In the genomic region with DNA sequence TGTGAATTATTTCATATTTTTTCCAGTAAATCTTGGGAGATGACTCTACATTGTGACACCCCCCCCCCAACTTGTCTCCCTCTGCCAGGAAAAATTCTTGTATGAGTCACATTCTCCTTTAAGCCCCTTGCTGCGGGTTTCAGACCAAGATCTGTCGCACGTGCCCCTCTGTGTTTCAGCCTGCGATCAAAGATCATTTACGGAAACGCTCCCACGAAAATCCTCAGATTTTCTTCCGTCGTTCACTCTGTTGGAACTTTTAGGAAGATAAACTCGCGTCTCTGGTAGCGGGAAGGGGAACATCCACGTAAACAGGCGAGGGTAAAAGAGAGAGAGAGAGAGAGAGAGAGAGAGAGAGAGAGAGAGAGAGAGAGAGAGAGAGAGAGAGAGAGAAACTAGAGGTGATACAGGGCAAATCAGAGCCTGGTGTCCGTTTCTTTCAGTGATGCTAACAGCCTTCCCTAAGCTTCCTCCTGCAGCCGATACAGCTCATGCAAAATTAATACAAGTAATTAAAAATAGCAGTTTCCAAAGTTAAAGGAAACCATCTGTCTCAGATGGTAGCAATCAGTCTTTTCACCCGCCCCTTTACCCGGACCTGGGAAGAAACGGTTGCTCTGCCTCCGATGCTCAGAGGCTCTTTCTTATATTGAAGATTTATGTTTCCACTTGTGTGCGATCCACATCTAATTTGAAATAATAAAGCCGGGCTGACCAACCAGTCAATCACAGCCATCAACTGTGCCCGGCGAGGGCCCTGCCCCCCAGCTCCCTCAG, we compare ENCODE assay signal across 13 mouse cellular contexts. TPM values are rescaled to one million over a fixed set of nuclear protein-coding genes. Genes with fewer than 3 reads are reported as not detected.
DNase-seq lines count a peak whose midpoint lies in the region; ATAC-seq and TF ChIP-seq lines count a peak whose summit lies in the region.
"Had no signal": no experiment of that assay in that cellular context is flagged by ENCODE, and none has a peak within 500 bp of the region (broad histone marks: within the 10 kb centered on the region; RNA-seq: fewer than 3 reads in every experiment).

No protein-coding gene starts in this region.

- peak overlapping the region; percentile 39 for H3K4me2 ChIP-seq in embryonic facial prominence, embryonic 12.5 days (replicated peaks)
- H3K4me2 ChIP-seq in hindbrain, embryonic 11.5 days (replicated peaks; ENCODE audit: low read depth, low read length) = peak overlapping the region; percentile 54
- peak overlapping the region; percentile 59 for H3K4me2 ChIP-seq in midbrain, embryonic 12.5 days (replicated peaks)

- H3K4me1 ChIP-seq in E14TG2a.4 (replicated peaks; ENCODE audit: low read depth, low read length) = peaks cover 42% of the 10 kb centered on the region
- peaks cover 7% of the 10 kb centered on the region; the same call in 1 of the 2 replicates for H3K4me1 ChIP-seq in embryonic facial prominence, embryonic 12.5 days
- no peaks in the 10 kb centered on the region for H3K4me1 ChIP-seq in hindbrain, embryonic 11.5 days (replicated peaks; ENCODE audit: control insufficient read depth, insufficient read depth, low read length)
- H3K4me1 ChIP-seq in midbrain, embryonic 12.5 days = peaks cover 24% of the 10 kb centered on the region

- peak overlapping the region; percentile 43 for H3K4me3 ChIP-seq in E14TG2a.4 (replicated peaks; ENCODE audit: low read length)
- H3K4me3 ChIP-seq in embryonic facial prominence, embryonic 12.5 days = peak overlapping the region; percentile 13; the same call in 1 of the 2 replicates
- H3K4me3 ChIP-seq in hindbrain, embryonic 11.5 days (ENCODE audit: low read depth, low read length) = peak overlapping the region; percentile 31
- H3K4me3 ChIP-seq in midbrain, embryonic 12.5 days = peak overlapping the region; percentile 38

- no peak overlapping the region for H3K9ac ChIP-seq in embryonic facial prominence, embryonic 12.5 days
- peak overlapping the region; percentile 46; the same call in 1 of the 2 replicates for H3K9ac ChIP-seq in hindbrain, embryonic 11.5 days (ENCODE audit: low read depth, low read length)
- peak overlapping the region; percentile 53 for H3K9ac ChIP-seq in midbrain, embryonic 12.5 days (replicated peaks)

- H3K27ac ChIP-seq in embryonic facial prominence, embryonic 12.5 days = no peak overlapping the region
- H3K27ac ChIP-seq in hindbrain, embryonic 11.5 days (ENCODE audit: low read depth, low read length) = peak overlapping the region; percentile 70
- H3K27ac ChIP-seq in midbrain, embryonic 12.5 days (replicated peaks) = peak overlapping the region; percentile 75

- 2% methylated on average over 24 of the region's 24 CpGs for WGBS in embryonic facial prominence, embryonic 12.5 days
- 1% methylated on average over 24 of the region's 24 CpGs for WGBS in hindbrain, embryonic 11.5 days
- WGBS in midbrain, embryonic 12.5 days = 2% methylated on average over 24 of the region's 24 CpGs

- H3K27me3 ChIP-seq in E14TG2a.4 (ENCODE audit: insufficient read depth, low read length) = peaks cover 16% of the 10 kb centered on the region
- peaks cover 27% of the 10 kb centered on the region for H3K27me3 ChIP-seq in embryonic facial prominence, embryonic 12.5 days
- H3K27me3 ChIP-seq in hindbrain, embryonic 11.5 days (ENCODE audit: control insufficient read depth, insufficient read depth, low read length) = no peaks in the 10 kb centered on the region
- 0 out of 2 replicates have a peak, but pooled peaks cover 5% of the 10 kb centered on the region for H3K27me3 ChIP-seq in midbrain, embryonic 12.5 days

- H3K9me3 ChIP-seq in E14TG2a.4 (ENCODE audit: low read length) = no peaks in the 10 kb centered on the region
- no peaks in the 10 kb centered on the region for H3K9me3 ChIP-seq in embryonic facial prominence, embryonic 12.5 days
- H3K9me3 ChIP-seq in hindbrain, embryonic 11.5 days (ENCODE audit: control insufficient read depth, low read length) = no peaks in the 10 kb centered on the region
- no peaks in the 10 kb centered on the region for H3K9me3 ChIP-seq in midbrain, embryonic 12.5 days

- no peak for TF ChIP-seq CTCF in E14TG2a.4 (conservative IDR thresholded peaks at IDR 0.05; ENCODE audit: low read length)

- DNase-seq in hindbrain, embryonic 11.5 days (ENCODE audit: low spot score) = no peak
- DNase-seq in right cerebral cortex, postnatal 10 days (ENCODE audit: low spot score in 2 of 2) = no peak
- no peak for DNase-seq in lung, postnatal 10 days
- DNase-seq in kidney, adult 9 months = no peak
- DNase-seq: cerebellum, postnatal 36 days; heart, adult 18-20 months; kidney, adult 8-10 months; liver; thymus, postnatal 4 days had no signal

- H3K36me3 ChIP-seq in E14TG2a.4 (ENCODE audit: insufficient read depth, low read length) = no peaks in the 10 kb centered on the region
- H3K36me3 ChIP-seq in embryonic facial prominence, embryonic 12.5 days = no peaks in the 10 kb centered on the region
- no peaks in the 10 kb centered on the region for H3K36me3 ChIP-seq in hindbrain, embryonic 11.5 days (ENCODE audit: control insufficient read depth, insufficient read depth, low read length)
- no peaks in the 10 kb centered on the region for H3K36me3 ChIP-seq in midbrain, embryonic 12.5 days

- ATAC-seq in embryonic facial prominence, embryonic 12.5 days (ENCODE audit: insufficient number of reproducible peaks, insufficient read depth, low FRiP score, low TSS enrichment) = no peak
- ATAC-seq in hindbrain, embryonic 11.5 days (ENCODE audit: low FRiP score) = no peak; the same call in 1 of the 2 replicates
- no peak; the same call in 1 of the 2 replicates for ATAC-seq in midbrain, embryonic 12.5 days (ENCODE audit: low FRiP score, low read depth)
- no peak for ATAC-seq in activated CD4-positive, CD25-positive, alpha-beta regulatory T cell, adult 4 months

RNA-seq across cellular contexts. Expression of gene Elavl2, which starts 20.1 kb away (rescaled TPM):
- polyA plus RNA-seq in embryonic facial prominence, embryonic 12.5 days (2016; fragmentation: Nextera tagmentation; extraction: Ambion mirVana) = 12.5 and 16.0 TPM in 2 replicates
- polyA plus RNA-seq in hindbrain, embryonic 11.5 days (2014; fragmentation: Nextera tagmentation; extraction: Ambion mirVana) = 103 and 112 TPM in 2 replicates
- polyA plus RNA-seq in midbrain, embryonic 12.5 days (2016; fragmentation: Nextera tagmentation; extraction: Ambion mirVana) = 92.1 and 101 TPM in 2 replicates
- under 1 TPM; 0.14 to 0.48 TPM for polyA plus RNA-seq in activated CD4-positive, CD25-positive, alpha-beta regulatory T cell, adult 4 months (2017; shearing (Covaris generic))
